In genomic region chr10:109921368-109921767, GRCm38 (mm10) we compare ENCODE assay signal across 7 mouse cellular contexts.
DNase-seq lines count a peak whose midpoint lies in the region; ATAC-seq lines count a peak whose summit lies in the region.

No protein-coding gene starts in this region.

- WGBS in liver, embryonic 11.5 days: 48% methylated on average over 11 of the region's 11 CpGs
- 56% methylated on average over 11 of the region's 11 CpGs for WGBS in neural tube, embryonic 11.5 days

- no peak for ATAC-seq in liver, embryonic 11.5 days (replicated peaks; ENCODE audit: low FRiP score)
- ATAC-seq in neural tube, embryonic 11.5 days (ENCODE audit: insufficient read depth, low FRiP score, low TSS enrichment): peak; percentile 45; the same call in 1 of the 2 replicates
- ATAC-seq in megakaryocyte, adult 5-6 weeks (ENCODE audit: poor library complexity, severe bottlenecking): no peak

- intact Hi-C loops in gastrocnemius, postnatal 14 days (cut with DNase I; ENCODE audit: low total_unique reads): loop anchor here (2.0 kb wide), 1 partner anchor 163 kb away; no protein-coding TSS in a partner anchor

- no peaks in the 10 kb centered on the region for H3K9me3 ChIP-seq in liver, embryonic 11.5 days (ENCODE audit: control insufficient read depth, low read length)
- H3K9me3 ChIP-seq in neural tube, embryonic 11.5 days (ENCODE audit: control insufficient read depth, low read length): no peaks in the 10 kb centered on the region

- H3K4me1 ChIP-seq in liver, embryonic 11.5 days (replicated peaks; ENCODE audit: control insufficient read depth, insufficient read depth, low read length): no peaks in the 10 kb centered on the region
- H3K4me1 ChIP-seq in neural tube, embryonic 11.5 days (ENCODE audit: control insufficient read depth, insufficient read depth, low read length): no peaks in the 10 kb centered on the region

- no peak overlapping the region for H3K4me3 ChIP-seq in liver, embryonic 11.5 days (ENCODE audit: low read depth, low read length)
- H3K4me3 ChIP-seq in neural tube, embryonic 11.5 days (ENCODE audit: low read depth, low read length): no peak overlapping the region

- H3K27me3 ChIP-seq in liver, embryonic 11.5 days (replicated peaks; ENCODE audit: control insufficient read depth, insufficient read depth, low read length): no peaks in the 10 kb centered on the region
- no peaks in the 10 kb centered on the region for H3K27me3 ChIP-seq in neural tube, embryonic 11.5 days (ENCODE audit: control insufficient read depth, insufficient read depth, low read length)

- H3K36me3 ChIP-seq in liver, embryonic 11.5 days (ENCODE audit: control insufficient read depth, insufficient read depth, low read length): no peaks in the 10 kb centered on the region
- no peaks in the 10 kb centered on the region for H3K36me3 ChIP-seq in neural tube, embryonic 11.5 days (ENCODE audit: control insufficient read depth, insufficient read depth, low read length)

- H3K27ac ChIP-seq in liver, embryonic 11.5 days (ENCODE audit: low read depth, low read length): no peak overlapping the region
- H3K27ac ChIP-seq in neural tube, embryonic 11.5 days (ENCODE audit: low read depth, low read length): no peak overlapping the region

- H3K4me2 ChIP-seq in liver, embryonic 11.5 days: no peak overlapping the region
- H3K4me2 ChIP-seq in neural tube, embryonic 11.5 days (ENCODE audit: low read depth): no peak overlapping the region

- H3K9ac ChIP-seq in liver, embryonic 11.5 days (ENCODE audit: low read depth, low read length): no peak overlapping the region
- H3K9ac ChIP-seq in neural tube, embryonic 11.5 days (ENCODE audit: low read length): no peak overlapping the region

- peak; percentile 9 for DNase-seq in liver
- no peak for DNase-seq in liver, embryonic 11.5 days (ENCODE audit: low spot score)
- peak; percentile 39 for DNase-seq in gastrocnemius, postnatal 14 days
- peak; percentile 20 for DNase-seq in kidney, postnatal 14 days
- DNase-seq in neural tube, embryonic 11.5 days (ENCODE audit: low spot score): peak; percentile 18
- no peak for DNase-seq in layer of hippocampus, adult 18-20 months (ENCODE audit: low spot score in 2 of 2)

Comparison
In these comparisons a context has a peak if more than half of its experiments do, and no peak if none do; other contexts are left out.
1. DNase-seq: peak in liver (single experiment), gastrocnemius, postnatal 14 days (single experiment), kidney, postnatal 14 days (single experiment) and neural tube, embryonic 11.5 days (single experiment); none in liver, embryonic 11.5 days (single experiment) and layer of hippocampus, adult 18-20 months (0 of 2).